Mouse (Mus musculus) stomach, embryonic 16.5 days (tissue): ENCODE results near the gene Clasp2. TPM values are rescaled to one million over a fixed set of nuclear protein-coding genes. Genes with fewer than 3 reads are reported as not detected.
A peak's percentile ranks its signal among the peaks of the same experiment; 100 is the strongest.

Experiments
- ATAC-seq: fragments of 200-750 bp; cut with Nextera tagmentation; 2 replicates; pipeline ENCODE4 v1.8.0; 2017; ENCODE audit warnings: moderate number of reproducible peaks, moderate TSS enrichment; ENCODE audit not compliant: insufficient read depth, low FRiP score
- H3K27ac ChIP-seq: fragments of 300-500 bp; sonication (generic); 2 replicates; pipeline ENCODE4 v1.5.1; 2014; ENCODE audit warnings: low read length
- H3K27me3 ChIP-seq: fragments of 300-500 bp; sonication (generic); 2 replicates; pipeline ENCODE4 v1.6.1; 2014; ENCODE audit warnings: low read length, control low read depth, mixed read lengths; ENCODE audit not compliant: control insufficient read depth, insufficient read depth
- H3K36me3 ChIP-seq: fragments of 300-500 bp; sonication (generic); 2 replicates; pipeline ENCODE4 v1.6.1; 2014; ENCODE audit warnings: low read length; ENCODE audit not compliant: control insufficient read depth, insufficient read depth
- H3K4me1 ChIP-seq: fragments of 300-500 bp; sonication (generic); 2 replicates; pipeline ENCODE4 v1.6.1; 2014; ENCODE audit warnings: low read length, control low read depth, mixed read lengths; ENCODE audit not compliant: control insufficient read depth, insufficient read depth
- H3K4me2 ChIP-seq: fragments of 300-500 bp; sonication (generic); 2 replicates; pipeline ENCODE4 v1.6.1; 2014; ENCODE audit warnings: low read depth, low read length, mixed read lengths
- H3K4me3 ChIP-seq: fragments of 300-500 bp; sonication (generic); replicated peaks from 2 replicates; pipeline ENCODE4 v1.5.1; 2014; ENCODE audit warnings: mild to moderate bottlenecking, low read length
- H3K9ac ChIP-seq: fragments of 300-500 bp; sonication (generic); 2 replicates; pipeline ENCODE4 v1.6.1; 2014; ENCODE audit warnings: low read length
- H3K9me3 ChIP-seq: fragments of 300-500 bp; sonication (generic); replicated peaks from 2 replicates; pipeline ENCODE4 v1.6.1; 2016; ENCODE audit warnings: low read length, control low read depth; ENCODE audit not compliant: control insufficient read depth
- WGBS: fragments of 180-500 bp; shearing (Covaris S2); extraction: QIAGEN DNeasy Blood & Tissue Kit; methylation state at CpG from one replicate; pipeline ENCODE4 v1.1.7; 2014; 5-methylcytosine and 5-hydroxymethylcytosine counted together
- polyA plus RNA-seq: library from polyadenylated mRNA; unstranded; fragments of >200 nt; fragmentation: Nextera tagmentation; extraction: Ambion mirVana; gene quantifications from 2 replicates; pipeline ENCODE4 v1.2.1, GENCODE M21; 2015

Clasp2 gene
- polyA plus RNA-seq, 1 experiment from 2014 or later = 25.0 TPM

GRCm38 (mm10) chr9:113802734-113803133 is 61.5 kb downstream of the Clasp2 start:
- H3K4me1 ChIP-seq = no peaks in the 10 kb centered on the region
- H3K9me3 ChIP-seq = no peaks in the 10 kb centered on the region
- no peak overlapping the region for H3K9ac ChIP-seq
- H3K36me3 ChIP-seq = no peaks in the 10 kb centered on the region
- H3K27me3 ChIP-seq = no peaks in the 10 kb centered on the region
- H3K4me2 ChIP-seq = no peak overlapping the region
- H3K4me3 ChIP-seq = no peak overlapping the region
- H3K27ac ChIP-seq = no peak overlapping the region
- no peak for ATAC-seq
- WGBS = 73% methylated on average over 3 of the region's 3 CpGs

GRCm38 (mm10) chr9:113803751-113804150 is 62.5 kb downstream of the Clasp2 start:
- WGBS = 72% methylated on average over 2 of the region's 2 CpGs
- no peaks in the 10 kb centered on the region for H3K9me3 ChIP-seq
- H3K27me3 ChIP-seq = no peaks in the 10 kb centered on the region
- no peak overlapping the region for H3K27ac ChIP-seq
- no peak overlapping the region for H3K4me3 ChIP-seq
- ATAC-seq = no peak
- no peaks in the 10 kb centered on the region for H3K36me3 ChIP-seq
- no peaks in the 10 kb centered on the region for H3K4me1 ChIP-seq
- H3K9ac ChIP-seq = no peak overlapping the region
- no peak overlapping the region for H3K4me2 ChIP-seq

- H3K9me3 ChIP-seq = no peaks in the 10 kb centered on the region
- no peaks in the 10 kb centered on the region for H3K27me3 ChIP-seq
- no peaks in the 10 kb centered on the region for H3K4me1 ChIP-seq
- H3K36me3 ChIP-seq = no peaks in the 10 kb centered on the region
- no peak overlapping the region for H3K27ac ChIP-seq
- no peak overlapping the region for H3K4me3 ChIP-seq
- 93% methylated on average over 1 of the region's 1 CpGs for WGBS
- no peak overlapping the region for H3K4me2 ChIP-seq
- no peak overlapping the region for H3K9ac ChIP-seq
- no peak for ATAC-seq
Measured at GRCm38 (mm10) chr9:113805359-113805758, 64.1 kb downstream of the Clasp2 start.

- H3K4me1 ChIP-seq = peaks cover 6% of the 10 kb centered on the region; the same call in 1 of the 2 replicates
- no peak overlapping the region for H3K4me2 ChIP-seq
- no peaks in the 10 kb centered on the region for H3K36me3 ChIP-seq
- H3K27me3 ChIP-seq = no peaks in the 10 kb centered on the region
- no peaks in the 10 kb centered on the region for H3K9me3 ChIP-seq
- H3K9ac ChIP-seq = no peak overlapping the region
- no peak for ATAC-seq
- no peak overlapping the region for H3K4me3 ChIP-seq
- H3K27ac ChIP-seq = no peak overlapping the region
- 42% methylated on average over 1 of the region's 1 CpGs for WGBS
Measured at GRCm38 (mm10) chr9:113811327-113811726, 70.1 kb downstream of the Clasp2 start.

- Histone ChIP-seq H3K4me1 (peaks cover 6% of the 10 kb centered on the region; the same call in 1 of the 2 replicates), H3K4me2 (peak overlapping the region; percentile 50), H3K27ac (no peak overlapping the region), H3K27me3 (no peaks in the 10 kb centered on the region), H3K36me3 (no peaks in the 10 kb centered on the region), H3K9ac (peak overlapping the region; percentile 19; the same call in 1 of the 2 replicates), H3K9me3 (no peaks in the 10 kb centered on the region), H3K4me3 (peak overlapping the region; percentile 37)
- 25% methylated on average over 9 of the region's 9 CpGs for WGBS
- ATAC-seq = peak; percentile 64; the same call in 1 of the 2 replicates
Measured at GRCm38 (mm10) chr9:113811957-113812670, 70.8 kb downstream of the Clasp2 start.

- ATAC-seq = no peak
- H3K36me3 ChIP-seq = no peaks in the 10 kb centered on the region
- H3K4me1 ChIP-seq = peaks cover 6% of the 10 kb centered on the region; the same call in 1 of the 2 replicates
- WGBS = 57% methylated on average over 4 of the region's 4 CpGs
- H3K27ac ChIP-seq = no peak overlapping the region
- H3K4me3 ChIP-seq = peak overlapping the region; percentile 37
- H3K27me3 ChIP-seq = no peaks in the 10 kb centered on the region
- peak overlapping the region; percentile 50 for H3K4me2 ChIP-seq
- no peaks in the 10 kb centered on the region for H3K9me3 ChIP-seq
- no peak overlapping the region for H3K9ac ChIP-seq
Measured at GRCm38 (mm10) chr9:113812671-113813001, 71.4 kb downstream of the Clasp2 start.

GRCm38 (mm10) chr9:113813086-113813485 is 71.8 kb downstream of the Clasp2 start:
- 78% methylated on average over 5 of the region's 5 CpGs for WGBS
- H3K36me3 ChIP-seq = no peaks in the 10 kb centered on the region
- no peaks in the 10 kb centered on the region for H3K9me3 ChIP-seq
- no peaks in the 10 kb centered on the region for H3K27me3 ChIP-seq
- H3K4me3 ChIP-seq = no peak overlapping the region
- H3K9ac ChIP-seq = no peak overlapping the region
- peaks cover 6% of the 10 kb centered on the region; the same call in 1 of the 2 replicates for H3K4me1 ChIP-seq
- H3K4me2 ChIP-seq = no peak overlapping the region
- no peak for ATAC-seq
- H3K27ac ChIP-seq = no peak overlapping the region

- Histone ChIP-seq H3K9ac (no peak overlapping the region), H3K4me1 (peaks cover 6% of the 10 kb centered on the region; the same call in 1 of the 2 replicates)
Measured at GRCm38 (mm10) chr9:113815836-113816235, 74.6 kb downstream of the Clasp2 start.

GRCm38 (mm10) chr9:113822150-113822549 is 80.9 kb downstream of the Clasp2 start:
- no peak overlapping the region for H3K9ac ChIP-seq
- H3K4me1 ChIP-seq = no peaks in the 10 kb centered on the region
- no peak overlapping the region for H3K27ac ChIP-seq
- ATAC-seq = no peak
- H3K9me3 ChIP-seq = no peaks in the 10 kb centered on the region
- H3K4me3 ChIP-seq = no peak overlapping the region
- H3K4me2 ChIP-seq = no peak overlapping the region
- H3K36me3 ChIP-seq = no peaks in the 10 kb centered on the region
- WGBS = 52% methylated on average over 1 of the region's 1 CpGs
- H3K27me3 ChIP-seq = no peaks in the 10 kb centered on the region

More at GRCm38 (mm10) chr9:113815836-113816235, 74.6 kb downstream of the Clasp2 start:
- Histone ChIP-seq H3K4me2 (no peak overlapping the region), H3K36me3 (no peaks in the 10 kb centered on the region), H3K4me3 (no peak overlapping the region), H3K27ac (no peak overlapping the region), H3K9me3 (no peaks in the 10 kb centered on the region), H3K27me3 (no peaks in the 10 kb centered on the region)
- WGBS = 72% methylated on average over 2 of the region's 2 CpGs
- ATAC-seq = no peak
